Mouse (Mus musculus): ENCODE results near the gene Pxt1. TPM values are rescaled to one million over a fixed set of nuclear protein-coding genes. Genes with fewer than 3 reads are reported as not detected.
"Not testable (repeated sequence)": the region's sequence is repeated elsewhere in the genome, so short reads cannot be mapped to it uniquely, and the experiment has no call there.

Pxt1 gene
- not detected for total RNA-seq (2021)

DNA sequence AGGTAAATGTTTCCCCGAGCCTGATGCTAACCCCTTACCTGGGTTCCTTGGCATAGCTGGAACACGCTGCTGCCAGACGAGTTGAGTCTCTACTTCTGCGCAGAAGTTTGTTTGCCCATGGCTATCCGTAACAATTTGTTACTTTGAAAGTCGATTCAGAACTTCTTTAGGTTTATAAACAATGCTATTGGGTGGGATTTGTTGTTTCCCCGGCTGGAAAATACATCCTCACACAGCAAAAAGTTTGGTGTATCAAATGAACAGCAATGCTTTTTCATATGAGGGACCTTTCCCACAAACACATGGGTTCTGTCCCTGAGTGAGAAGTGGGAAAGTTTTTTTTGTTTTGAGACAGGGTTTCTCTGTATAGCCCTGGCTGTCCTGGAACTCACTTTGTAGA, at the start of gene Pxt1:
Gene Pxt1 (minus strand): TSS at position 101 of the 400 bp plus-strand sequence.
- no peak for DNase-seq (ENCODE audit: low spot score in 2 of 2)

DNA sequence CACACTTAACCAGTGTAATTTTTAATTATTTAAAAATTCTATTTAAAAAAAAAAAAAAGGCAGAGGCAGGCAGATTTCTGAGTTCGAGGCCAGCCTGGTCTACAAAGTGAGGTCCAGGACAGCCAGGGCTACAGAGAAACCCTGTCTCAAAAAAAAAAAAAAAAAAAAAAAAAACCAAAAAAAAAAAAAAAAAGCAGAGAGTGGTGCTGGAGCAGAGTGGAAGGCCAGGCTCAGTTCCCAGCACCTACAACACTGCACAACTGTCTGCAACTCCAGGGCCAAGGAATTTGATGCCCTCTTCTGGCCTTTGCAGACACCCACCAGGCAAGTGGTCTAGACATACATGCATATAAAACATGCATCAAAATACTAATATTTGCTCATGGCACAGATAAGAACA, 49.4 kb upstream of the Pxt1 start:
- DNase-seq (ENCODE audit: low spot score in 2 of 2); intact Hi-C loops (cut with DNase I): not testable (repeated sequence)

More for the DNA sequence above, at the start of gene Pxt1:
- intact Hi-C loops (cut with DNase I): no loop called here

DNA sequence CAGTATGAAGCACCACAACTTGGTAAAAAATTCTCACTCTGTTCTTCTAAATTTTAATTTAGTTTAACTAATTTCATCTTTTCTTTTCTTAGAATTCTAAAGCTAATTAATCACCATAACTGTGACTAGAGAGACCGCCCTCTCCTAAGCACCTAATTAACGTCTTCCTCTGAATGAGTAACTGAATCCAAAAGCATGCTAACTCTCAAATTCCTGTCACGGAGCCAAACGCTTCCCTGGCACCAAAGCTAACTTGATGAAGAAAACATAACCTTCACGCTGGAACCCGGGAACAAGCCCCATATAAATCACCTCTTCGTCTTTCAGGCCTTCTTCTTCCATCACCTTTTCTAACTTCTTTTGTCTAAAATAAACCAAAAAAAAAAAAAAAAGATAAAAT, 48.5 kb upstream of the Pxt1 start:
- DNase-seq (ENCODE audit: low spot score in 2 of 2): peak in 1 of 2 experiments; percentile 32
- intact Hi-C loops (cut with DNase I): no loop called here

DNA sequence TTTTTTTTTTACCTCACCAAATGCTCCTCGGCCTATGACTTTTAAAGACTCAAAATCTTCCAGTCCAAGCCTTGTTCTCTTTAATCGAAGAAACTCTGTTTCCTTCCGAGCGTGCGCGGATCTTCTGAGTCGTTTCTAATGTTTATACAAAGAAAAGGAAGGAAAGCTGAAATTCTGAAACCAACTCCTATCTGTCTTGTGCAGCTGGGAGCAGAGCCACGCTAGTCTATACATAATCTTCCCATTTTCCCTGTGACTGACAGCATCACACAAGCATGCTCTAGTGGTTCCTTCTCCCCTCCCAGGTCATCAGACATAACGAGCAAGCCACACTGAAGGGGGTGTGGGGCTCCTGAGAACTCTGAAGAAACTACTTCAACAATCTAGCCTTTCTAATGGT, 47.6 kb upstream of the Pxt1 start:
- DNase-seq (ENCODE audit: low spot score in 2 of 2): no peak
- intact Hi-C loops (cut with DNase I): no loop called here

DNA sequence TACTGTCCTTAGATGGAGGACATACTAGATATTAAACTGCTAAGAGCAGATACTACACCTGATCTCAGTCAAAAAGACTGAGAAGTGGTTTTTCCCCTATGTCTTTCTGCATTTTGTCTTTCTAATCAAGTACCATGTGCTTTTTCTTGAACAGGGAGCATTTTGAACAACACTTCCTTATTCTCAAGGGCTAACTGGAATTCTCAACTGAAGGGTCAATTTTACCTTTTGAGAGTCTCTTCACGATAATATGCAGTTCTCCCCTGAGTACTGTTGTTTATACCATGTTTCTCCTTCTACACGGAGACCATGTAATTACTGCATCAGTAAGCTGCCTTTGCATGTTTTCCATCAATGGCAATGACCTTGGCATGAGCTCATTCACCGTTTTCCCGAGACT, 46.4 kb upstream of the Pxt1 start:
- intact Hi-C loops (cut with DNase I): no loop called here
- DNase-seq (ENCODE audit: low spot score in 2 of 2): no peak

DNA sequence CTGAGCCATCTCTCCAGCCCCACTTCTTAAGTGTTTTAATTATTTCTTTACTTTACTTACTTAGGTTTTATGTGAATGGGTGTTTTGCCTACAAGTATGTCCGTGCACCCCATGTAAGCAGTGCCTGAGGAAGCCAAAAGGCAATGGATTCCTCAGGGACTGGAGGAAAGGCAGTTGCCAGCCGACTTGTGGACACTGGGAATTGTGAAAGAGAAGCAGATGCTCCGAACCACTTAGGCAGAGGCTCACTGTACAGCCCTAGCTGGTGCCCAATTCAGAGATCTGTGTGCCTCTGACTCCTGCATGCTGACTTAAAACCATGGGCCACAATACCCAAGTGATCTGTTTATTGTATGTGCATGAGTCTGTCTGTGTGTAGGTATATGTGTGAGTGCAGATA, 45.4 kb upstream of the Pxt1 start:
- intact Hi-C loops (cut with DNase I): no loop called here
- DNase-seq (ENCODE audit: low spot score in 2 of 2): no peak

DNA sequence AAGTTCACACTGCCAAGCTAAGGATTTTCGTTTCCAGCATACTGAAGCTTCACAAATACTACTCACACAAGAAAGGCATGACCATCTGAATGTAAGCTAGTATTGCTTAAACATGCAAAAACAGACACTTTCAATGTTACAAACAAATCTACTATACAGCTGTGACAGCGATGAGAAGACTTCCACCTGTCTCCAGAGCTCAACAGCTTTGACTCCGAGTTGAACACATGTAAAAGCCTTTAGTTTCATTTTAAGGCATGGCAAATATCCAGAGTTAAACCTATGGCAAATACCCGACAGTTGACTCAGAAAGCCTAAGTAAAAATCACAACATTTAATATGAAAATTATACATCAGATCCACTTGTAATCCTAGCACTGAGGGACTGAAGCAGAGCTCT, 44.7 kb upstream of the Pxt1 start:
- no peak for DNase-seq (ENCODE audit: low spot score in 2 of 2)
- intact Hi-C loops (cut with DNase I): no loop called here

DNA sequence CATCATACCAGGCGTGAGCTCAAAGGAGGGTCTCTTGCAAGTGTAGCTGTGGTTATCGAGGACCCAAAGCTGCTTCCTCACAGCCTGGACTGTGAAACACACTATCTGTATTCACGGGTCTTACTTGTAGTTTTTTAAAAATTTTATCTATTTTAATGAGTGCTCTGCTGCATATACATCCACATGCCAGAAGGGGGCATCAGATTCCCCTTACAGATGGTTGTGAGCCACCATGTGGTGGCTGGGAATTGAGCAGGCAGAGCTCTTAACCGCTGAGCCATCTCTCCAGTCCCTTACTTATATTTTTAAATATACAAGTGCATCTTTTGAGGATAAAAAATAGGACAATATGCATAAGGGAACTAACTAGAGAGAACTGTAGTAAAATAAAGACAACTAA, 44.1 kb upstream of the Pxt1 start:
- intact Hi-C loops (cut with DNase I): no loop called here
- DNase-seq (ENCODE audit: low spot score in 2 of 2): peak; percentile 36 to 44

DNA sequence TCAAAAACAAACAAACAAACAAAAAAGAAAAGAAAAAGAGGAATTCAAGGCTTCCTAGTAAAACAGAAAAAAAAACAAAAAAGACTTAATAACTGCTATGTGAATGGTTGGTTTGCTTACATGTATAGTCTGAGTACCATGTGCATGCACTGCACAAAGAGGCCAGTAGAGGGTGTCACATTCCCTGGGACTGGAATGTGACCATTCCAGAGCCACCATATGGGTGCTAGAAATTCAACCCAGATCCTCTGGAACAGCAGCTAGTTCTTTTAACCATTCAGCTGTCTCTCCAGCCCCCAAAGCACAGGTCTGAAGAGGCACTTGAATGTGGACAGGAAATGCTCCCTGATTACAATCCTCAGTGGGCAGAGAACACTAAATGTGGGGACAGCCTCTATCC, 43.2 kb upstream of the Pxt1 start:
- no peak for DNase-seq (ENCODE audit: low spot score in 2 of 2)
- intact Hi-C loops (cut with DNase I): no loop called here

DNA sequence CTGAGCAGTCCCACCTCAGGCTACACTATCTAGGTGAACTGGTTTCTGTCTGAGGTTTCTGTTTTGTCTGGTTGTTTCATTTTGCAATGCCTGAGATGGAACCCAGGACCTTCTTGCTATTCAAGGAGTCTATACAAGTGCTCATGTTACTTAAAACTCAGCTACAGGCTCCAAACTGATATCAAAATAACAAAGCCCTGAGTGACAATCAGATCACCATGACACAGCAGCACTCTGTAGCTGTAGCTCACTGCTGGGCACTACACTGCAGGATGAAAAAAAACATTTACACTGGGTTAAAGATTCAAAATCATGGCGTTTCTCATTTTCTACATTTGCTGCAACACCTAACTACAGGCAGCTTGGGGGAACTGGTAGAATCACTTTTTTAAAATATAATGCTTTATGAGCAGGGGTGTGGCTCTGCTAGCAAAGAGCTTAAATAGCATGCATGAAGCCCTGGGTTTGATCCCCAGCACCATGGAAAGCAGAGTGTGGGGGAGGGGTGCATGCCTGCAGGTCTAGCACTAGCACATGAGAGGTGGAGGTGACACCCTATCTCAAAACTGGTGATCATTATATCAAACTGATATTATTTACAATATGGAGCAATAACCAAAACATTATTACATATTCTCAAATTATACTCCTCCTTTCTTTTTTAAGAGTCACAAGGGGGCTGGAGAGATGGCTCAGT, 41.2 kb upstream of the Pxt1 start:
- DNase-seq (ENCODE audit: low spot score in 2 of 2): no peak
- intact Hi-C loops (cut with DNase I): no loop called here

DNA sequence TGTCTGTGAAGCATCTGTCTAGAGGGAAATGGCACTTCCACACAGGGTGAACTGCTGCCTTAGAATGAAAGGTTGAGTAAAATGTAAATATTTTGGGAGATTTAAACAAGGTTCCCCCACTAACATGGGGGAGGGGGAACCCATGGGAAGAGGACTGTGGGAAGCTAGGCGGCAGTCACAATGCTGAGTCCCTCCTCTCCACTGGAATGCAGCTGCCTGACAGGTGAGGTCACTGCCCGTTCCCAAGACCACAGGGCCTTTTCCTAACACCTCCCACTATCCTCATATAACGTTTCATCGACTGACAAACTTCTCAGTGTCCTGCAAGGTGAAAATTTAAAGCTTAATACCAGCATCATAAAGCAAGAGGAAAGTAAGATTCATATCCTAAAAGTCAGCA, 39.0 kb upstream of the Pxt1 start:
- no peak for DNase-seq (ENCODE audit: low spot score in 2 of 2)
- intact Hi-C loops (cut with DNase I): no loop called here

DNA sequence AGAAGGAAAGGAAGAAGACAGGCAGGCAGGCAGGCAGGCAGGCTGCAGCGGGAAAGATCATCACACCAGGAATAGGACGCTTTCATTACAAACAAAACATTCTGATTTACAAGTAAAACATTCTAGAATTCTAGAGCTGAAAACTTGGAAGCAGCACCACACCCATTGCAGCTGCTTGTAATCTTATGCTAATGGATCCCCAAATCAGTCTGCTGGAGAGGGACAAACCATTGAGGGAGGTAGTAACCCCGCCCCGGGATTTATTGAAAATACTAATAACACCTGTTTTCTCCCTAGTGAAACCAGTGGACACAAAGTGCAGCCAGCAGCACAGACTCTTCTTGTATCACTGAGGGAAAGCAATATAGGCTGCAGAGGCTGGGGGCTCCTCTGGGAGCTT, 37.4 kb upstream of the Pxt1 start:
- intact Hi-C loops (cut with DNase I): no loop called here
- peak in 1 of 2 experiments; percentile 16 for DNase-seq (ENCODE audit: low spot score in 2 of 2)

DNA sequence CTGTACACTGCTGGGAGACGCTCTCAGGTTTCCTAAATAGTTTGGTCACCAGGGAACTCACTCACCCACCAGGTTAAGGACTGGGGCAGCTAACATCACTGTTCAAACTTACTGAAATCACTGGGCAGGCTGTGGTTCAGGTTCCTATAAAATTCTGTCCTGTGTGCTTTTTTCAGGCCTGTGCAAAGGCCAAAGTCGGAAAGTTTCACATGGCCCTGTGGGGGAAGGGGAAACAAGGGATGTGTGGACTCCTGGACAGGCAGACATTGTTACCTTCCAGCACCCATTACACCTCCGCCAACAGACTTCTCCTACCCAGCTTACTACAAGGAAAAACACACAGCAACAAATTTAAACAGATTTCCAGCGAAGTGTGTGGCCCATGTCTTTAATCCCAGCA, 35.5 kb upstream of the Pxt1 start:
- DNase-seq (ENCODE audit: low spot score in 2 of 2): no peak
- intact Hi-C loops (cut with DNase I): no loop called here

DNA sequence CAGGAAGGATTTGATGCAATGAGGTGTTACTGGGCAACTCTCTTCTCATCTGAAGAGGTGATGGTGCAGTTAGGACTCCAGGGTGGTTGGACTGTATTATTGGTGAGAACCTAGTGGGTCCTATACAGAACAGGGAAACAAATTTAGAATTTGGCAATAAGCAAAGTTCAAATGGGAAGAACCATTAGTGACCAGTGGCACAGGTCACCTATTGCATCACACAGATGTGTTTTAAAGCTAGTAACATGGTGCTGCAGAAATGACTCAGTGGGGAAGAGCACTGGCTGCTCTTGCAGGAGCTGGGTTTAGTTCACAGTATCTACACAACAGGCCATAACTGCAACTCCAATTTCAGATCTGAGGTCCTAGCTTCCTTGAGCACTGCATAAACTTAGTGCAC, 26.5 kb upstream of the Pxt1 start:
- DNase-seq (ENCODE audit: low spot score in 2 of 2): no peak
- intact Hi-C loops (cut with DNase I): no loop called here

DNA sequence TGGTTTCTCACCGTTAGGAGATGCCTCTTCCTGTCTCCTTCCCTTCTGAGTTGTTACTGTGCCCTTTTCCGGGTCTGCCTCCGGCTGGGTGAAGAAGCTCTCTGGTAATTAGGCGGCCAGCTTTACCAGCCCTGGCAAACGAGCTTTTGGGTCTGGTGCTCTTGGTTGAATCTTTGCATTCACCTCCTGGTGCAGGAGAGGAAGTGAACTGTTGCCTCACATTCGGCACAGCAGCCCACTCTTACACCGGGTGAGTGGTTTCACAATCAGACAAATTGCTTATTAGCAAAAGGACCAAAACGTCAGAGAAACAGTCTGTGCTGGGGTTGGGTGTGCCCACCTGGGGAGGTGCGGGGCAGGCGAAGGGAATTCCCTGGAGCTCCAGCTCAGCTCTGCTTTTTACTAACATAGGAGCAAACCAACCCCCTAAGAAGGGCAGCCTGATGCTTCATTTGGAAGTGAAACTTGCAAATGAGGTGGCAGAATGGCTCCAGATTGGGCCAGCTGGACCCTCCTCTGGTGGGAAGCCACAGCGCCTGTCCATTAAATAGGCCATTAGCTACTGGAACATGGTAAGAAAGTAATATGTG, 23.5 kb upstream of the Pxt1 start:
- intact Hi-C loops (cut with DNase I): no loop called here
- DNase-seq (ENCODE audit: low spot score in 2 of 2): no peak

DNA sequence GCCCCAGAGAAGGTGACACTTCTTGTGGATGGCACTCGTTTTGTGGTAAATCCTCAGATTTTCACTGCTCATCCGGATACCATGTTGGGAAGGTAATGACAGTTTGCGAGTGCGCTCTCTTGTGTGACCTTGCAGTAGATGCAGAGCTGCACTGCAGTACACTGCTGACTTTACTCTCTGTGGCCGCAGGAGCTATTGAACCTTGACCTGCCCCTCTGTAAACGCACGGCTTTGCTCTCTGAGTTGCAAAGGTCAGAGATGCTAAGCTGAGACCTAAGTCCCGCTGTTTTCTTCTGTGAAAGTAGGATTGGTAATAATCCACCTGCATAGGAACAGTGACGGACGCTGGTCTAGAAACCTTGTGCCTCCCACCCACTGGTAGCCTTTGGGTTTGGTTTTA, 18.0 kb upstream of the Pxt1 start:
- no peak for DNase-seq (ENCODE audit: low spot score in 2 of 2)
- intact Hi-C loops (cut with DNase I): no loop called here

DNA sequence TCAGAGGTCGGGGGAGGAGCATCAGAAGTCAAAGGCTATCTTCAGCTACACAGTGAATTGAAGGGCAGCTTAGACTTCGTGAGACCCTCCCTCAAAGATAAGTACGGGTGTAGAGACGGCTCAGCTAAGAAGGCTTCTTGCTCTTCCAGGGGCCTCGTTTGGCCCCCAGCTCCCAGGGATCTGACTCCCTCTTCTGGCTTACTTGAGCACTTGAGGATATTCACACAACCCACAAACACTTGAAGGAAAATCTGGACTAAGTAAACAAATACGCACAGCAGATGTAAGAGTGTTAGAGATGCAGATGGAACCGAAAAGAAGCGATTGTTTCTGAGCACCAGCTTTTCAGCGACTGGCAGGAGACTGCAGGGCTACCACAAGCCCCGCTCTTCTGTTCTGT, 17.0 kb upstream of the Pxt1 start:
- intact Hi-C loops (cut with DNase I): no loop called here
- no peak for DNase-seq (ENCODE audit: low spot score in 2 of 2)

DNA sequence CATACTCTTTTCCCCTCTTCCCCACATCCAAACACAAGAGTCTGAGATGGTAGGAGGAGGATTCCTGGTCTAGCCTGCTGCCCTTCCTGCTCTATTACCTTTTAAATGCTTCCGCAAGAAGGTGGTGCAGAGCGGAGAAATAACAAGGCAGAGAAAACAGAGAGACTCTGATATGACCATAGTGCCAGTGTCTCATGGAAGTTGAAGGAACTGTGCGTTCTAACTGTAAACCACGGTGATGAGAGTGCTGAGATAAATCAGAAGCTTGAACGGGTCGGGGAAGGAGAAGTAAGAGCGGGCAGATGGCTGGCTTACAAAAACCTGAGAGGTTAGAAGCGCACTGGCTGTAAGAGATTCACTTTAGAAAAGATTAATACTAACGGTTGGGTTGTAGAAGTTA, 10.8 kb upstream of the Pxt1 start:
- intact Hi-C loops (cut with DNase I): no loop called here
- DNase-seq (ENCODE audit: low spot score in 2 of 2): no peak

DNA sequence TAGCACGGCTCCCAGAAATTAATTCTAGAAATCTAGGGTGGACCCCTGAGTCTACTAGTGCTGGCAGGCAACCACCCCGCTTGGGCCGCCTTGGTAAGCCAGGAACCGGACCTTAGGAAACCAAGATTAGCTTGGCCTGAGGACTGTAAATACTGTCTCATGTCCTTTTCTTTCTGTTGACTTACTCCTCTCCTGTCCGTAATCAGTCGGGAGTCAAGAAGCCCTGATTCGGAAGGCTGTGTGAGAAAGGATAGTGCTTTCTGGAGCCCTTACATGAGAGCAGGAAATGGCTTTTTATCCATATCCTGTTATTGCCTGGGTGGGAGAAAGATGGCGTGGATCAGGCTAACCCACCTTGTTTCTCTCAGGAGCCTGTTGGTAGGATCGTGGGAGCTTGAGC, 9.6 kb upstream of the Pxt1 start:
- intact Hi-C loops (cut with DNase I): no loop called here
- no peak for DNase-seq (ENCODE audit: low spot score in 2 of 2)

DNA sequence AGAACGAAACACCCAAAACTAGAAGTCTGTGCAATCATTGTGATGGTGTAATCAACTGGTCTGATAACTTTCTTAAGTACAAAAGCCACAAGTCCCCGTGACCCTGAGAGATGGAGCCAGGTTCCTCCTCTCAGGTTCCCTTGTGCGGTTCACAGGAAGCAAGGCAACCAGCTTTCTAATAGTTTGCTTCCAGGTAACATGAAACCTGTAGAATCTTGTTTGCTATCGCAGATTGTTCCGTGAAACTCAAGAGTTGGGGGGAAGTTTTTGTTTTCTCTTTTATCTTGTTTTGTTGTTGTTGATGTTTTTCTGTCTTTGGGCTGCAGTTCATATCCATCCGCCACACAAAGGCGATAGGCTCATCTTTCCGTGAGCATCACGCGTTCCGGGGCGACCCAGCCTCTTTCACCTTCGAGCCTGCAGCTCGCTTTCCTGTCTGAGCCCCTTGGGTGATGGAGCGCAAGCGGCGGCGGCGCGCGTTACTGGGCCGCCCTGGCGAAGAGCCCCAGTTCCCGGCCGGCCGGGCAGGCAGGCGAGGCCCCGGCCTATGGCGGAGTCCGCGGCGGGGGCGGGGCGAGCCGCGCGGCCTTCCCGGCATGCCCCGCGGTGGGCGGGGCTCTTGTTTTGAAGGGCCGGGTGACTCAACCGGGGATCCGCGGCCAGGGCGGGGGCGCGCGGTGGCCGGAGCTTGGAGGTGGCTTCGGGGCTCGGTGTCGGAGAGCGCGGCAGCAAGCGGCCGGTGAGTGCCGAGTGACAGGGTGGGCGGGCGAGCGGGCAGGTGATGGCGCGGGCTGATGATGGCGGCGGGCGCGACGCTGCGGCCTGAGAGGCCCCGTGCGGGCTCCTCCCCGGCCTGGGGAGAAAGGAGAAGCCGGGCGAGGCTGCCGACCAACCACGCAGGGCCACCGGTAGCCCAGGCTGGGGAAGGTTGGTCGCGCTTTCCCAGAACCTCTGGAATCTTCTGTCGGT, 8.5 kb upstream of the Pxt1 start, which contains the start of gene Kctd20:
Gene Kctd20 (plus strand): TSS at position 120 of the 969 bp plus-strand sequence.
- intact Hi-C loops (cut with DNase I): no loop called here
- peak; percentile 90 to 92 for DNase-seq (ENCODE audit: low spot score in 2 of 2)

DNA sequence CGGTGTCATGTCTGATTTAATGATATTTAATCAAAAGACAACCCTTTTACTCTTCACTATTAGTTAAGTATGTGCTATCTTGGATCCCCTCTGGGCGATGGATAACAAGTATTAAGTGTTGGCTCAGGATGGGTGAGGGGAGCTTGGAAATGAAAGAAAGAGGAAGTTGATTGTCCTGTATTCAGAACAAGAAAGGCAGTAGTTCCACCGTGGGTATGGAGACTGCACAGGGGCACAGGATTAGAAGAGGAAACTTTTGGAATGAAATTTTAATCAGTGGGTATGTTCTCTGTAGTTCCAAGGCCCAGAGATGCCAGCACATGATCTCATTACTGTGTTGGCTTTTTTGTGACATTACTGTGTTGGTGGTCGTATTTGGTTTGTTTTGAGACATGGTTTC, 7.1 kb upstream of the Pxt1 start:
- intact Hi-C loops (cut with DNase I): no loop called here
- no peak for DNase-seq (ENCODE audit: low spot score in 2 of 2)

All from left cerebral cortex, postnatal 25 days (tissue).